Mouse (Mus musculus): ENCODE measurements around the gene Klhl10. TPM values are rescaled to one million over a fixed set of nuclear protein-coding genes. Genes with fewer than 3 reads are reported as not detected.

Klhl10 gene
- polyA plus RNA-seq, 1 experiment, result 0.27 TPM

DNA sequence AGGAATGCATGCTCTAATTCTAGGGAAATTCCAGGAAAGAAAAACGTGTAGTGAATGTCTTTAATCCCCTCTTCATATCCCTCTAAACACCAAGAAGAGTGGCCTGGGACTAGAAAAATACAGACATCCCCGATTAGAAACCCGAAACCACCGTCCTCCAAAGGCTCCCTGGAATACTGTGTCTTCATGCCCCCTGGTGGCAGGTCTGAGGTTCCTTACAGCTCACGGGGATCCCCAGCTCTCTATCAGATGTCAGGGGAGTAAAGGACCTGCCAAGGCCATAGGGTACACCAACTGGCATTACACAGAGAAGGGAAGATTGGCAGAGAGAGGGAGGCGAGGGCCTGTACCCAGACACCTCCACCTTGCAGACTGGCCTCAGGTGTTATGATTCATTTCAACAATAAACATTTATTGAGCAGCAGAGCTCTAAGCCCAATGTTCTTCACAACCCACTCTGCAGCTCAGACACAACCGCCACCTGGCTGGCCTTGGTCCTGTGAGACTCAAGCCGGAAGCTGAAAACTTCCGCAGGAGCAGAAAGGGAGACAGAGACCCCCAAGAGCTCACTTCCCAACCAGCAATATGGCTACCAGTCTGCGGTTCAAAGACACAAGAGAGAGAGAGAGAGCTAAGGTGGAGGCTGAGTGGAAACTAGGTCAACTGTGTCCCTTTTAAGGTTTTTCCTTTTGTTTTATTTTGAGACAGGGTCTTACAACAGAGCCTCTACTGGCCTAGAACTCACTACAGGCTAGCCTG, 33.5 kb upstream of the Klhl10 start:
- H3K4me3 ChIP-seq (ENCODE audit: extremely low read depth, insufficient read depth, insufficient read length), result no peak overlapping the region
- no peaks in the 10 kb centered on the region for H3K27me3 ChIP-seq (ENCODE audit: control insufficient read depth, insufficient read depth, low read length)
- peak in 1 of 2 experiments; percentile 52 for DNase-seq (ENCODE audit: low read depth in 1 of 2, low spot score in 2 of 2)
- no peaks in the 10 kb centered on the region for H3K4me1 ChIP-seq (ENCODE audit: control insufficient read depth, insufficient read depth, insufficient read length)
- TF ChIP-seq POLR2A (IDR thresholded peaks at IDR 0.05; ENCODE audit: low read depth, low read length), result no peak
- TF ChIP-seq CTCF (IDR thresholded peaks at IDR 0.05; ENCODE audit: extremely low read depth, insufficient read depth, insufficient read length, insufficient replicate concordance), result peak; percentile 56; the same call in 1 of the 2 replicates
- H3K36me3 ChIP-seq (ENCODE audit: control insufficient read depth, insufficient read depth, low read length), result no peaks in the 10 kb centered on the region
- WGBS, result 42% methylated on average over 10 of the region's 10 CpGs
- no peak overlapping the region for H3K27ac ChIP-seq (ENCODE audit: insufficient read depth, low read length)

DNA sequence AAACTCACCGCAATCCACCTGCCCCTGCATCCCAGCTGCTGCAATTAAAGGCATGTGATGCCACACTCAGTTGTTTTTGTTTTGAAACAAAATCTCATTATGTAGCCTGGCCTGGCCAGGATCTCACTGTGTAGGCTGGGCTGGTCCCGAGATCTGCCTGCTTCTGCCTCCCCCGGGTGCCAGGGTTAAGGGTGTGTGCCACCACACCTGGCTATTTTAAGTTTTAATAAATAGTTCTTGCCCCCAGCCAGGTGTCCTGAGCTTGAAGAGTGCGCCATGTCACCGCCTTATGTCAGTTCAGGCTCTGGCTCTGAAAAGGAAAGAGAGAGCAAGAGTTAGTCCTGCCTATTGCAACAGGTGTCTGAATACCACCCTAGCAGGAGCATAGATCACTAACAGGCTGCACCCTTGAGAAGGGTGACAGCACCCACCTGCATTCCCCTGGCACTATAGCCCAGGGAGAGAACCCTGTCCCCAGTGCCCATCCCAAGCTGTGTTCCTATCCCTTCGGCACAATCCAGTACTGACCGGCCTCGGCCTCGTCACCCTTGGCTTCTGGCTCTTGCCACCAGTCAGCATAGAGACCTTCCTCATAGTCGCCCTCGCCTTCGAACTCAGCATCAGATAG, 32.8 kb upstream of the Klhl10 start:
- H3K4me3 ChIP-seq (ENCODE audit: extremely low read depth, insufficient read depth, insufficient read length), result no peak overlapping the region
- no peak for DNase-seq (ENCODE audit: low read depth in 1 of 2, low spot score in 2 of 2)
- no peak overlapping the region for H3K27ac ChIP-seq (ENCODE audit: insufficient read depth, low read length)
- WGBS, result 86% methylated on average over 12 of the region's 12 CpGs
- peaks cover under 1% of the 10 kb centered on the region; the same call in 1 of the 2 replicates for H3K27me3 ChIP-seq (ENCODE audit: control insufficient read depth, insufficient read depth, low read length)
- no peak for TF ChIP-seq CTCF (IDR thresholded peaks at IDR 0.05; ENCODE audit: extremely low read depth, insufficient read depth, insufficient read length, insufficient replicate concordance)
- TF ChIP-seq POLR2A (IDR thresholded peaks at IDR 0.05; ENCODE audit: low read depth, low read length), result no peak
- no peaks in the 10 kb centered on the region for H3K36me3 ChIP-seq (ENCODE audit: control insufficient read depth, insufficient read depth, low read length)
- H3K4me1 ChIP-seq (ENCODE audit: control insufficient read depth, insufficient read depth, insufficient read length), result 0 out of 2 replicates have a peak, but pooled peaks cover 2% of the 10 kb centered on the region

- DNase-seq (ENCODE audit: low read depth in 1 of 2, low spot score in 2 of 2), result no peak
- Histone ChIP-seq H3K36me3 (ENCODE audit: control insufficient read depth, insufficient read depth, low read length) (no peaks in the 10 kb centered on the region), H3K4me3 (ENCODE audit: extremely low read depth, insufficient read depth, insufficient read length) (no peak overlapping the region), H3K4me1 (ENCODE audit: control insufficient read depth, insufficient read depth, insufficient read length) (peaks cover 2% of the 10 kb centered on the region; the same call in 1 of the 2 replicates), H3K27me3 (ENCODE audit: control insufficient read depth, insufficient read depth, low read length) (peaks cover 8% of the 10 kb centered on the region), H3K27ac (ENCODE audit: insufficient read depth, low read length) (no peak overlapping the region)
- TF ChIP-seq CTCF (IDR thresholded peaks at IDR 0.05; ENCODE audit: extremely low read depth, insufficient read depth, insufficient read length, insufficient replicate concordance), result no peak
- TF ChIP-seq POLR2A (IDR thresholded peaks at IDR 0.05; ENCODE audit: low read depth, low read length), result no peak
- WGBS, result 69% methylated on average over 3 of the region's 3 CpGs
Observed at GRCm38 (mm10) chr11:100409686-100410085, 32.0 kb upstream of the Klhl10 start.

GRCm38 (mm10) chr11:100411736-100412135, 30.0 kb upstream of the Klhl10 start:
- no peak for DNase-seq (ENCODE audit: low read depth in 1 of 2, low spot score in 2 of 2)
- TF ChIP-seq CTCF (IDR thresholded peaks at IDR 0.05; ENCODE audit: extremely low read depth, insufficient read depth, insufficient read length, insufficient replicate concordance) (no peak), POLR2A (IDR thresholded peaks at IDR 0.05; ENCODE audit: low read depth, low read length) (no peak)
- Histone ChIP-seq H3K4me3 (ENCODE audit: extremely low read depth, insufficient read depth, insufficient read length) (no peak overlapping the region), H3K27me3 (ENCODE audit: control insufficient read depth, insufficient read depth, low read length) (peaks cover 12% of the 10 kb centered on the region), H3K4me1 (ENCODE audit: control insufficient read depth, insufficient read depth, insufficient read length) (peaks cover 2% of the 10 kb centered on the region; the same call in 1 of the 2 replicates), H3K36me3 (ENCODE audit: control insufficient read depth, insufficient read depth, low read length) (no peaks in the 10 kb centered on the region), H3K27ac (ENCODE audit: insufficient read depth, low read length) (no peak overlapping the region)
- WGBS, result 34% methylated on average over 11 of the region's 11 CpGs

GRCm38 (mm10) chr11:100413541-100413940, 28.2 kb upstream of the Klhl10 start:
- no peak for DNase-seq (ENCODE audit: low read depth in 1 of 2, low spot score in 2 of 2)
- TF ChIP-seq CTCF (IDR thresholded peaks at IDR 0.05; ENCODE audit: extremely low read depth, insufficient read depth, insufficient read length, insufficient replicate concordance), result no peak
- no peak for TF ChIP-seq POLR2A (IDR thresholded peaks at IDR 0.05; ENCODE audit: low read depth, low read length)
- Histone ChIP-seq H3K27ac (ENCODE audit: insufficient read depth, low read length) (no peak overlapping the region), H3K4me3 (ENCODE audit: extremely low read depth, insufficient read depth, insufficient read length) (peak overlapping the region; percentile 57; the same call in 1 of the 2 replicates), H3K27me3 (ENCODE audit: control insufficient read depth, insufficient read depth, low read length) (peaks cover 12% of the 10 kb centered on the region), H3K4me1 (ENCODE audit: control insufficient read depth, insufficient read depth, insufficient read length) (peaks cover 2% of the 10 kb centered on the region; the same call in 1 of the 2 replicates), H3K36me3 (ENCODE audit: control insufficient read depth, insufficient read depth, low read length) (no peaks in the 10 kb centered on the region)
- 90% methylated on average over 11 of the region's 11 CpGs for WGBS

GRCm38 (mm10) chr11:100414021-100414913, 27.4 kb upstream of the Klhl10 start, which contains the start of gene P3h4:
P3h4 (minus strand) TSS chr11:100414836.
- peak within 1 kb of the TSS; percentile 57 for H3K4me3 ChIP-seq (ENCODE audit: extremely low read depth, insufficient read depth, insufficient read length)
- peaks cover 12% of the 10 kb centered on the region for H3K27me3 ChIP-seq (ENCODE audit: control insufficient read depth, insufficient read depth, low read length)
- 8% methylated on average over 93 of the region's 93 CpGs for WGBS
- peak within 1 kb of the TSS; percentile 59; the same call in 1 of the 2 replicates for H3K27ac ChIP-seq (ENCODE audit: insufficient read depth, low read length)
- no peaks in the 10 kb centered on the region for H3K36me3 ChIP-seq (ENCODE audit: control insufficient read depth, insufficient read depth, low read length)
- TF ChIP-seq POLR2A (IDR thresholded peaks at IDR 0.05; ENCODE audit: low read depth, low read length) (no peak), CTCF (IDR thresholded peaks at IDR 0.05; ENCODE audit: extremely low read depth, insufficient read depth, insufficient read length, insufficient replicate concordance) (peak; percentile 41; the same call in 1 of the 2 replicates)
- peaks cover 2% of the 10 kb centered on the region; the same call in 1 of the 2 replicates for H3K4me1 ChIP-seq (ENCODE audit: control insufficient read depth, insufficient read depth, insufficient read length)
- DNase-seq (ENCODE audit: low read depth in 1 of 2, low spot score in 2 of 2), result peak in 1 of 2 experiments; percentile 37

All from spleen, adult 2 months (tissue).